Mouse (Mus musculus): ENCODE data around the gene U90926. TPM values are rescaled to one million over a fixed set of nuclear protein-coding genes. Genes with fewer than 3 reads are reported as not detected.

U90926 gene
- polyA plus RNA-seq (2012; rRNA removed): not detected in 2 replicates

- TF ChIP-seq CTCF (IDR thresholded peaks at IDR 0.05; ENCODE audit: borderline replicate concordance, extremely low read depth, insufficient read depth, insufficient read length) (no peak), POLR2A (IDR thresholded peaks at IDR 0.05; ENCODE audit: borderline replicate concordance, extremely low read depth, insufficient read depth, insufficient read length, poor library complexity, severe bottlenecking) (no peak)
These were observed at the start of gene U90926 for GRCm38 (mm10) chr5:92215308-92215707. U90926 (minus strand) TSS chr5:92215408.

GRCm38 (mm10) chr5:92263761-92264359 lies 48.7 kb upstream of the U90926 start:
- DNase-seq (ENCODE audit: low read depth): peak; percentile 95
- TF ChIP-seq CTCF (IDR thresholded peaks at IDR 0.05; ENCODE audit: borderline replicate concordance, extremely low read depth, insufficient read depth, insufficient read length): no peak
- no peak for TF ChIP-seq POLR2A (IDR thresholded peaks at IDR 0.05; ENCODE audit: borderline replicate concordance, extremely low read depth, insufficient read depth, insufficient read length, poor library complexity, severe bottlenecking)

More at GRCm38 (mm10) chr5:92215308-92215707, at the start of gene U90926:
- DNase-seq (ENCODE audit: low read depth): no peak

- no peak for TF ChIP-seq POLR2A (IDR thresholded peaks at IDR 0.05; ENCODE audit: borderline replicate concordance, extremely low read depth, insufficient read depth, insufficient read length, poor library complexity, severe bottlenecking)
- TF ChIP-seq CTCF (IDR thresholded peaks at IDR 0.05; ENCODE audit: borderline replicate concordance, extremely low read depth, insufficient read depth, insufficient read length): no peak
- no peak for DNase-seq (ENCODE audit: low read depth)
These were observed 47.4 kb upstream of the U90926 start for GRCm38 (mm10) chr5:92262646-92263045.

- TF ChIP-seq CTCF (IDR thresholded peaks at IDR 0.05; ENCODE audit: borderline replicate concordance, extremely low read depth, insufficient read depth, insufficient read length) (no peak), POLR2A (IDR thresholded peaks at IDR 0.05; ENCODE audit: borderline replicate concordance, extremely low read depth, insufficient read depth, insufficient read length, poor library complexity, severe bottlenecking) (no peak)
- no peak for DNase-seq (ENCODE audit: low read depth)
These were observed 41.0 kb upstream of the U90926 start, which contains the start of gene Ppef2 for GRCm38 (mm10) chr5:92256218-92256617. Ppef2 (minus strand) TSS chr5:92256278.

- no peak for DNase-seq (ENCODE audit: low read depth)
- TF ChIP-seq CTCF (IDR thresholded peaks at IDR 0.05; ENCODE audit: borderline replicate concordance, extremely low read depth, insufficient read depth, insufficient read length) (no peak), POLR2A (IDR thresholded peaks at IDR 0.05; ENCODE audit: borderline replicate concordance, extremely low read depth, insufficient read depth, insufficient read length, poor library complexity, severe bottlenecking) (no peak)
These were observed 39.3 kb upstream of the U90926 start for GRCm38 (mm10) chr5:92254476-92254875.

GRCm38 (mm10) chr5:92252797-92253343 lies 37.7 kb upstream of the U90926 start:
- peak; percentile 67 for DNase-seq (ENCODE audit: low read depth)
- TF ChIP-seq CTCF (IDR thresholded peaks at IDR 0.05; ENCODE audit: borderline replicate concordance, extremely low read depth, insufficient read depth, insufficient read length) (peak; percentile 69), POLR2A (IDR thresholded peaks at IDR 0.05; ENCODE audit: borderline replicate concordance, extremely low read depth, insufficient read depth, insufficient read length, poor library complexity, severe bottlenecking) (no peak)

GRCm38 (mm10) chr5:92252031-92252430 lies 36.8 kb upstream of the U90926 start:
- TF ChIP-seq CTCF (IDR thresholded peaks at IDR 0.05; ENCODE audit: borderline replicate concordance, extremely low read depth, insufficient read depth, insufficient read length): no peak
- no peak for TF ChIP-seq POLR2A (IDR thresholded peaks at IDR 0.05; ENCODE audit: borderline replicate concordance, extremely low read depth, insufficient read depth, insufficient read length, poor library complexity, severe bottlenecking)
- DNase-seq (ENCODE audit: low read depth): no peak

GRCm38 (mm10) chr5:92248614-92249013 lies 33.4 kb upstream of the U90926 start:
- no peak for DNase-seq (ENCODE audit: low read depth)
- TF ChIP-seq CTCF (IDR thresholded peaks at IDR 0.05; ENCODE audit: borderline replicate concordance, extremely low read depth, insufficient read depth, insufficient read length) (no peak), POLR2A (IDR thresholded peaks at IDR 0.05; ENCODE audit: borderline replicate concordance, extremely low read depth, insufficient read depth, insufficient read length, poor library complexity, severe bottlenecking) (no peak)

GRCm38 (mm10) chr5:92245483-92245882 lies 30.3 kb upstream of the U90926 start:
- no peak for DNase-seq (ENCODE audit: low read depth)
- TF ChIP-seq CTCF (IDR thresholded peaks at IDR 0.05; ENCODE audit: borderline replicate concordance, extremely low read depth, insufficient read depth, insufficient read length) (no peak), POLR2A (IDR thresholded peaks at IDR 0.05; ENCODE audit: borderline replicate concordance, extremely low read depth, insufficient read depth, insufficient read length, poor library complexity, severe bottlenecking) (no peak)

- no peak for DNase-seq (ENCODE audit: low read depth)
- no peak for TF ChIP-seq CTCF (IDR thresholded peaks at IDR 0.05; ENCODE audit: borderline replicate concordance, extremely low read depth, insufficient read depth, insufficient read length)
- no peak for TF ChIP-seq POLR2A (IDR thresholded peaks at IDR 0.05; ENCODE audit: borderline replicate concordance, extremely low read depth, insufficient read depth, insufficient read length, poor library complexity, severe bottlenecking)
These were observed 29.7 kb upstream of the U90926 start for GRCm38 (mm10) chr5:92244900-92245299.

- peak; percentile 71 for DNase-seq (ENCODE audit: low read depth)
- TF ChIP-seq POLR2A (IDR thresholded peaks at IDR 0.05; ENCODE audit: borderline replicate concordance, extremely low read depth, insufficient read depth, insufficient read length, poor library complexity, severe bottlenecking) (no peak), CTCF (IDR thresholded peaks at IDR 0.05; ENCODE audit: borderline replicate concordance, extremely low read depth, insufficient read depth, insufficient read length) (no peak)
These were observed 25.6 kb upstream of the U90926 start for GRCm38 (mm10) chr5:92240769-92241168.

Measured in brain, embryonic 14.5 days (tissue).